Mouse (Mus musculus) liver, embryonic 16.5 days (tissue): ENCODE measurements around the gene Phospho1. TPM values are rescaled to one million over a fixed set of nuclear protein-coding genes. Genes with fewer than 3 reads are reported as not detected.

Source experiments
- polyA plus RNA-seq: library from polyadenylated mRNA; unstranded; fragments of >200 nt; fragmentation: Nextera tagmentation; extraction: Ambion mirVana; gene quantifications from 2 replicates; pipeline ENCODE4 v1.2.1, GENCODE M21; 2015

Phospho1 gene
- polyA plus RNA-seq, 1 experiment from 2014 or later, result 7.7 TPM

Other genes with a start within 250 kb of the Phospho1 start
- 2.2 and 2.3 TPM in 2 replicates for gene Ngfr, start 236.8 kb upstream of the Phospho1 start, polyA plus RNA-seq
- 126 and 130 TPM in 2 replicates for gene Phb, start 157.5 kb upstream of the Phospho1 start, polyA plus RNA-seq
- gene Zfp652, start 111.8 kb upstream of the Phospho1 start, polyA plus RNA-seq, result 5.8 and 5.9 TPM in 2 replicates
- gene B130006D01Rik, start 100.9 kb upstream of the Phospho1 start, polyA plus RNA-seq, result 0.30 and 0.33 TPM in 2 replicates
- gene Gngt2, start 12.7 kb downstream of the Phospho1 start, polyA plus RNA-seq, result 21.1 and 23.2 TPM in 2 replicates
- 5.3 and 7.6 TPM in 2 replicates for gene Abi3, start 18.0 kb downstream of the Phospho1 start, polyA plus RNA-seq
- 0.08 and 0.50 TPM in 2 replicates for gene B4galnt2, start 90.4 kb downstream of the Phospho1 start, polyA plus RNA-seq
- 10.4 and 10.8 TPM in 2 replicates for gene Igf2bp1, start 181.4 kb downstream of the Phospho1 start, polyA plus RNA-seq
- gene Gip, start 200.0 kb downstream of the Phospho1 start, polyA plus RNA-seq, result 0.25 TPM in 1 of 2 replicates, not detected in the other
- gene Snf8, start 210.4 kb downstream of the Phospho1 start, polyA plus RNA-seq, result 47.5 and 54.4 TPM in 2 replicates
- 13.2 TPM in 2 replicates for gene Ube2z, start 240.9 kb downstream of the Phospho1 start, polyA plus RNA-seq